Mouse (Mus musculus) ES-E14 (cell line): Measurements from ENCODE around the gene Pxt1. TPM values are rescaled to one million over a fixed set of nuclear protein-coding genes. Genes with fewer than 3 reads are reported as not detected.
A peak's percentile ranks its signal among the peaks of the same experiment; 100 is the strongest.

Experiments
- DNase-seq: peaks from one replicate; pipeline ENCODE4 v3.0.0-alpha.2; 2013; ENCODE audit warnings: low read depth, low spot score
- H3K27ac ChIP-seq: 2 replicates; pipeline ENCODE4 v1.5.1; 2012; ENCODE audit warnings: low read depth, mild to moderate bottlenecking, low read length, moderate library complexity, mixed read lengths; ENCODE audit not compliant: poor library complexity, insufficient read depth, severe bottlenecking
- H3K36me3 ChIP-seq: 2 replicates; pipeline ENCODE4 v1.6.1; 2012; ENCODE audit warnings: mild to moderate bottlenecking, low read length, moderate library complexity, mixed read lengths; ENCODE audit not compliant: control insufficient read depth, poor library complexity, insufficient read depth, severe bottlenecking
- H3K4me1 ChIP-seq, 2 experiments: fragments of 150-350 bp in 1 of 2; sonication (generic) in 1 of 2; 2 replicates each; pipeline ENCODE4 v1.6.1; 2012; ENCODE audit warnings: low read length in 2 of 2, mild to moderate bottlenecking in 1 of 2, mixed read lengths in 1 of 2; ENCODE audit not compliant: control insufficient read depth in 2 of 2, insufficient read depth in 2 of 2, poor library complexity in 1 of 2
- H3K4me3 ChIP-seq, 2 experiments: fragments of 150-350 bp in 1 of 2; sonication (generic) in 1 of 2; 2 replicates each; pipeline ENCODE4 v1.5.1; 2012; ENCODE audit warnings: low read length in 2 of 2, low read depth in 1 of 2, mild to moderate bottlenecking in 1 of 2, mixed read lengths in 1 of 2; ENCODE audit not compliant: insufficient read depth in 1 of 2, poor library complexity in 1 of 2, severe bottlenecking in 1 of 2
- H3K9ac ChIP-seq: 2 replicates; pipeline ENCODE4 v1.6.1; 2012; ENCODE audit warnings: low read depth, mild to moderate bottlenecking, low read length, mixed read lengths; ENCODE audit not compliant: poor library complexity, insufficient read depth, severe bottlenecking
- H3K9me3 ChIP-seq: fragments of 150-350 bp; sonication (generic); 2 replicates; pipeline ENCODE4 v1.6.1; 2012; ENCODE audit warnings: low read depth, mild to moderate bottlenecking, low read length; ENCODE audit not compliant: control insufficient read depth, insufficient read depth
- CHD2 ChIP-seq: IDR thresholded peaks from 2 replicates; pipeline ENCODE4 v1.6.1; 2014; ENCODE audit warnings: mild to moderate bottlenecking, low read depth, low read length, inconsistent platforms
- HCFC1 ChIP-seq: IDR thresholded peaks from 2 replicates; pipeline ENCODE4 v1.6.1; 2012; ENCODE audit warnings: low read length, inconsistent platforms, borderline replicate concordance; ENCODE audit not compliant: insufficient read depth
- MAFK ChIP-seq: IDR thresholded peaks from 2 replicates; pipeline ENCODE4 v1.6.1; 2014; ENCODE audit warnings: mild to moderate bottlenecking, low read depth, low read length, inconsistent platforms; ENCODE audit not compliant: insufficient read depth
- ZC3H11A ChIP-seq: IDR thresholded peaks from 2 replicates; pipeline ENCODE4 v1.6.1; 2012; ENCODE audit warnings: low read depth, mild to moderate bottlenecking, inconsistent platforms, low read length, borderline replicate concordance
- ZNF384 ChIP-seq: IDR thresholded peaks from 2 replicates; pipeline ENCODE4 v1.6.1; 2012; ENCODE audit warnings: low read depth, low read length, inconsistent platforms
- in situ Hi-C, 2 experiments: fragments of 600-800 bp; cut with MboI; formaldehyde crosslinking; loops; one replicate each; pipeline ENCODE4 v1.15.1; 2025; ENCODE audit warnings: low sequenced_read_pairs in 2 of 2, inconsistent platforms in 1 of 2; ENCODE audit not compliant: unreplicated experiment in 2 of 2
- total RNA-seq: library from RNA; depleted of rRNA; stranded (reverse); fragments of 300-350 nt; gene quantifications from 2 replicates; pipeline ENCODE4 v1.2.3, GENCODE M21; 2012

Pxt1 gene
- total RNA-seq, 1 experiment: 0.36 TPM

DNA sequence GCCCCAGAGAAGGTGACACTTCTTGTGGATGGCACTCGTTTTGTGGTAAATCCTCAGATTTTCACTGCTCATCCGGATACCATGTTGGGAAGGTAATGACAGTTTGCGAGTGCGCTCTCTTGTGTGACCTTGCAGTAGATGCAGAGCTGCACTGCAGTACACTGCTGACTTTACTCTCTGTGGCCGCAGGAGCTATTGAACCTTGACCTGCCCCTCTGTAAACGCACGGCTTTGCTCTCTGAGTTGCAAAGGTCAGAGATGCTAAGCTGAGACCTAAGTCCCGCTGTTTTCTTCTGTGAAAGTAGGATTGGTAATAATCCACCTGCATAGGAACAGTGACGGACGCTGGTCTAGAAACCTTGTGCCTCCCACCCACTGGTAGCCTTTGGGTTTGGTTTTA lies 18.0 kb upstream of the Pxt1 start:
- Histone ChIP-seq H3K4me3 (no peak overlapping the region), H3K36me3 (peaks cover 55% of the 10 kb centered on the region), H3K9ac (no peak overlapping the region), H3K9me3 (no peaks in the 10 kb centered on the region), H3K4me1 (peaks cover 3 to 4% of the 10 kb centered on the region in 2 experiments; a peak in 2 of 4 replicates), H3K27ac (no peak overlapping the region)
- in situ Hi-C loops: no loop called here
- no peak for DNase-seq
- TF ChIP-seq HCFC1: no peak
- no peak for TF ChIP-seq ZNF384
- TF ChIP-seq CHD2: no peak
- no peak for TF ChIP-seq ZC3H11A
- no peak for TF ChIP-seq MAFK

DNA sequence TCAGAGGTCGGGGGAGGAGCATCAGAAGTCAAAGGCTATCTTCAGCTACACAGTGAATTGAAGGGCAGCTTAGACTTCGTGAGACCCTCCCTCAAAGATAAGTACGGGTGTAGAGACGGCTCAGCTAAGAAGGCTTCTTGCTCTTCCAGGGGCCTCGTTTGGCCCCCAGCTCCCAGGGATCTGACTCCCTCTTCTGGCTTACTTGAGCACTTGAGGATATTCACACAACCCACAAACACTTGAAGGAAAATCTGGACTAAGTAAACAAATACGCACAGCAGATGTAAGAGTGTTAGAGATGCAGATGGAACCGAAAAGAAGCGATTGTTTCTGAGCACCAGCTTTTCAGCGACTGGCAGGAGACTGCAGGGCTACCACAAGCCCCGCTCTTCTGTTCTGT lies 17.0 kb upstream of the Pxt1 start:
- Histone ChIP-seq H3K9ac (no peak overlapping the region), H3K36me3 (peaks cover 49% of the 10 kb centered on the region), H3K9me3 (no peaks in the 10 kb centered on the region), H3K4me3 (no peak overlapping the region), H3K4me1 (peaks cover 4% of the 10 kb centered on the region in 2 experiments; a peak in 2 of 4 replicates), H3K27ac (no peak overlapping the region)
- in situ Hi-C loops: no loop called here
- no peak for DNase-seq
- TF ChIP-seq ZC3H11A: no peak
- TF ChIP-seq HCFC1: no peak
- no peak for TF ChIP-seq CHD2
- TF ChIP-seq ZNF384: no peak
- no peak for TF ChIP-seq MAFK

DNA sequence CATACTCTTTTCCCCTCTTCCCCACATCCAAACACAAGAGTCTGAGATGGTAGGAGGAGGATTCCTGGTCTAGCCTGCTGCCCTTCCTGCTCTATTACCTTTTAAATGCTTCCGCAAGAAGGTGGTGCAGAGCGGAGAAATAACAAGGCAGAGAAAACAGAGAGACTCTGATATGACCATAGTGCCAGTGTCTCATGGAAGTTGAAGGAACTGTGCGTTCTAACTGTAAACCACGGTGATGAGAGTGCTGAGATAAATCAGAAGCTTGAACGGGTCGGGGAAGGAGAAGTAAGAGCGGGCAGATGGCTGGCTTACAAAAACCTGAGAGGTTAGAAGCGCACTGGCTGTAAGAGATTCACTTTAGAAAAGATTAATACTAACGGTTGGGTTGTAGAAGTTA lies 10.8 kb upstream of the Pxt1 start:
- no peaks in the 10 kb centered on the region for H3K9me3 ChIP-seq
- peak overlapping the region in 1 of 2 experiments; percentile 17; a peak in 2 of 4 replicates for H3K4me3 ChIP-seq
- DNase-seq: no peak
- H3K4me1 ChIP-seq: peaks cover 6 to 7% of the 10 kb centered on the region in 2 experiments; a peak in 3 of 4 replicates
- H3K9ac ChIP-seq: peak overlapping the region; percentile 29
- in situ Hi-C loops: no loop called here
- TF ChIP-seq HCFC1 (no peak), ZC3H11A (no peak), MAFK (no peak), CHD2 (no peak), ZNF384 (no peak)
- no peak overlapping the region for H3K27ac ChIP-seq
- peaks cover 9% of the 10 kb centered on the region; the same call in 1 of the 2 replicates for H3K36me3 ChIP-seq

DNA sequence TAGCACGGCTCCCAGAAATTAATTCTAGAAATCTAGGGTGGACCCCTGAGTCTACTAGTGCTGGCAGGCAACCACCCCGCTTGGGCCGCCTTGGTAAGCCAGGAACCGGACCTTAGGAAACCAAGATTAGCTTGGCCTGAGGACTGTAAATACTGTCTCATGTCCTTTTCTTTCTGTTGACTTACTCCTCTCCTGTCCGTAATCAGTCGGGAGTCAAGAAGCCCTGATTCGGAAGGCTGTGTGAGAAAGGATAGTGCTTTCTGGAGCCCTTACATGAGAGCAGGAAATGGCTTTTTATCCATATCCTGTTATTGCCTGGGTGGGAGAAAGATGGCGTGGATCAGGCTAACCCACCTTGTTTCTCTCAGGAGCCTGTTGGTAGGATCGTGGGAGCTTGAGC lies 9.6 kb upstream of the Pxt1 start:
- no peak overlapping the region for H3K27ac ChIP-seq
- no peaks in the 10 kb centered on the region for H3K9me3 ChIP-seq
- no peak for DNase-seq

More for the DNA sequence above, 9.6 kb upstream of the Pxt1 start:
- Histone ChIP-seq H3K9ac (peak overlapping the region; percentile 73), H3K4me3 (peak overlapping the region; percentile 76 to 92), H3K36me3 (peaks cover 8% of the 10 kb centered on the region; the same call in 1 of the 2 replicates), H3K4me1 (peaks cover 6 to 7% of the 10 kb centered on the region in 2 experiments; a peak in 3 of 4 replicates)
- TF ChIP-seq MAFK (no peak), CHD2 (no peak), HCFC1 (no peak), ZC3H11A (no peak), ZNF384 (no peak)
- in situ Hi-C loops: no loop called here
